Mouse (Mus musculus): ENCODE data around the gene Golt1b. TPM values are rescaled to one million over a fixed set of nuclear protein-coding genes. Genes with fewer than 3 reads are reported as not detected.

Golt1b gene
- polyA plus RNA-seq, 1 experiment from 2014 or later: 68.5 TPM

- H3K27me3 ChIP-seq (ENCODE audit: control insufficient read depth, insufficient read depth, low read length): no peaks in the 10 kb centered on the region
- peak overlapping the region; percentile 80 for H3K4me2 ChIP-seq (replicated peaks; ENCODE audit: low read depth)
- no peaks in the 10 kb centered on the region for H3K9me3 ChIP-seq (ENCODE audit: control insufficient read depth, low read length)
- H3K36me3 ChIP-seq (ENCODE audit: control insufficient read depth, insufficient read depth, low read length): no peaks in the 10 kb centered on the region
- H3K4me1 ChIP-seq (replicated peaks; ENCODE audit: control insufficient read depth, insufficient read depth): peaks cover 6% of the 10 kb centered on the region; the same call in 1 of the 2 replicates
- WGBS: 10% methylated on average over 8 of the region's 8 CpGs
- peak overlapping the region; percentile 93 for H3K9ac ChIP-seq (ENCODE audit: low read length)
- ATAC-seq (ENCODE audit: low FRiP score, low TSS enrichment) (no peak), DNase-seq (ENCODE audit: low spot score) (no peak)
- peak overlapping the region; percentile 96 for H3K4me3 ChIP-seq (ENCODE audit: low read depth, low read length)
- no peak overlapping the region; the same call in 1 of the 2 replicates for H3K27ac ChIP-seq (replicated peaks)
- no peak for TF ChIP-seq EP300 (optimal IDR thresholded peaks at IDR 0.05)
- TF ChIP-seq CTCF (IDR thresholded peaks at IDR 0.05; ENCODE audit: low read depth): no peak
Observed at GRCm38 (mm10) chr6:142387755-142388271, 792 bp downstream of the Golt1b start.

GRCm38 (mm10) chr6:142389101-142389500 lies 2.1 kb downstream of the Golt1b start:
- no peak for DNase-seq (ENCODE audit: low spot score)
- no peak for ATAC-seq (ENCODE audit: low FRiP score, low TSS enrichment)
- Histone ChIP-seq H3K4me3 (ENCODE audit: low read depth, low read length) (no peak overlapping the region), H3K36me3 (ENCODE audit: control insufficient read depth, insufficient read depth, low read length) (0 out of 2 replicates have a peak, but pooled peaks cover 3% of the 10 kb centered on the region), H3K9me3 (ENCODE audit: control insufficient read depth, low read length) (no peaks in the 10 kb centered on the region), H3K9ac (ENCODE audit: low read length) (no peak overlapping the region), H3K27ac (replicated peaks) (no peak overlapping the region; the same call in 1 of the 2 replicates), H3K27me3 (ENCODE audit: control insufficient read depth, insufficient read depth, low read length) (no peaks in the 10 kb centered on the region), H3K4me1 (replicated peaks; ENCODE audit: control insufficient read depth, insufficient read depth) (peaks cover 6% of the 10 kb centered on the region; the same call in 1 of the 2 replicates), H3K4me2 (replicated peaks; ENCODE audit: low read depth) (no peak overlapping the region)
- WGBS: 65% methylated on average over 2 of the region's 2 CpGs
- no peak for TF ChIP-seq EP300 (optimal IDR thresholded peaks at IDR 0.05)

- ATAC-seq (ENCODE audit: low FRiP score, low TSS enrichment) (no peak), DNase-seq (ENCODE audit: low spot score) (no peak)
- peaks cover 4% of the 10 kb centered on the region; the same call in 1 of the 2 replicates for H3K4me1 ChIP-seq (replicated peaks; ENCODE audit: control insufficient read depth, insufficient read depth)
- 74% methylated on average over 5 of the region's 5 CpGs for WGBS
- no peaks in the 10 kb centered on the region for H3K9me3 ChIP-seq (ENCODE audit: control insufficient read depth, low read length)
- no peak overlapping the region for H3K4me2 ChIP-seq (replicated peaks; ENCODE audit: low read depth)
- H3K36me3 ChIP-seq (ENCODE audit: control insufficient read depth, insufficient read depth, low read length): peaks cover 3% of the 10 kb centered on the region; the same call in 1 of the 2 replicates
- H3K27me3 ChIP-seq (ENCODE audit: control insufficient read depth, insufficient read depth, low read length): no peaks in the 10 kb centered on the region
- TF ChIP-seq CTCF (IDR thresholded peaks at IDR 0.05; ENCODE audit: low read depth) (no peak), EP300 (optimal IDR thresholded peaks at IDR 0.05) (no peak)
- H3K4me3 ChIP-seq (ENCODE audit: low read depth, low read length): no peak overlapping the region
- H3K9ac ChIP-seq (ENCODE audit: low read length): no peak overlapping the region
- no peak overlapping the region for H3K27ac ChIP-seq (replicated peaks)
Observed at GRCm38 (mm10) chr6:142392312-142392711, 5.3 kb downstream of the Golt1b start.

- DNase-seq (ENCODE audit: low spot score): no peak
- WGBS: 70% methylated on average over 5 of the region's 5 CpGs
- no peaks in the 10 kb centered on the region for H3K27me3 ChIP-seq (ENCODE audit: control insufficient read depth, insufficient read depth, low read length)
- no peak overlapping the region for H3K4me3 ChIP-seq (ENCODE audit: low read depth, low read length)
- H3K9ac ChIP-seq (ENCODE audit: low read length): no peak overlapping the region
- TF ChIP-seq CTCF (IDR thresholded peaks at IDR 0.05; ENCODE audit: low read depth): no peak
- H3K4me2 ChIP-seq (replicated peaks; ENCODE audit: low read depth): no peak overlapping the region
- H3K36me3 ChIP-seq (ENCODE audit: control insufficient read depth, insufficient read depth, low read length): peaks cover 3% of the 10 kb centered on the region; the same call in 1 of the 2 replicates
- H3K9me3 ChIP-seq (ENCODE audit: control insufficient read depth, low read length): no peaks in the 10 kb centered on the region
- ATAC-seq (ENCODE audit: low FRiP score, low TSS enrichment): no peak
- no peaks in the 10 kb centered on the region for H3K4me1 ChIP-seq (replicated peaks; ENCODE audit: control insufficient read depth, insufficient read depth)
- no peak overlapping the region for H3K27ac ChIP-seq (replicated peaks)
Observed at GRCm38 (mm10) chr6:142394669-142395068, 7.6 kb downstream of the Golt1b start.

GRCm38 (mm10) chr6:142395756-142396155 lies 8.7 kb downstream of the Golt1b start:
- Histone ChIP-seq H3K36me3 (ENCODE audit: control insufficient read depth, insufficient read depth, low read length) (peaks cover 8% of the 10 kb centered on the region), H3K4me3 (ENCODE audit: low read depth, low read length) (no peak overlapping the region), H3K9ac (ENCODE audit: low read length) (no peak overlapping the region), H3K9me3 (ENCODE audit: control insufficient read depth, low read length) (no peaks in the 10 kb centered on the region), H3K27me3 (ENCODE audit: control insufficient read depth, insufficient read depth, low read length) (no peaks in the 10 kb centered on the region), H3K4me2 (replicated peaks; ENCODE audit: low read depth) (no peak overlapping the region), H3K27ac (replicated peaks) (no peak overlapping the region), H3K4me1 (replicated peaks; ENCODE audit: control insufficient read depth, insufficient read depth) (no peaks in the 10 kb centered on the region)
- TF ChIP-seq CTCF (IDR thresholded peaks at IDR 0.05; ENCODE audit: low read depth): no peak
- no peak for TF ChIP-seq EP300 (optimal IDR thresholded peaks at IDR 0.05)
- no peak for DNase-seq (ENCODE audit: low spot score)
- 92% methylated on average over 6 of the region's 6 CpGs for WGBS
- ATAC-seq (ENCODE audit: low FRiP score, low TSS enrichment): no peak

GRCm38 (mm10) chr6:142411140-142411539 lies 24.1 kb downstream of the Golt1b start:
- H3K36me3 ChIP-seq (ENCODE audit: control insufficient read depth, insufficient read depth, low read length): no peaks in the 10 kb centered on the region
- H3K4me3 ChIP-seq (ENCODE audit: low read depth, low read length): no peak overlapping the region
- no peaks in the 10 kb centered on the region for H3K27me3 ChIP-seq (ENCODE audit: control insufficient read depth, insufficient read depth, low read length)
- TF ChIP-seq EP300 (optimal IDR thresholded peaks at IDR 0.05) (no peak), CTCF (IDR thresholded peaks at IDR 0.05; ENCODE audit: low read depth) (no peak)
- no peak for DNase-seq (ENCODE audit: low spot score)
- no peak overlapping the region for H3K4me2 ChIP-seq (replicated peaks; ENCODE audit: low read depth)
- no peak overlapping the region for H3K9ac ChIP-seq (ENCODE audit: low read length)
- H3K27ac ChIP-seq (replicated peaks): no peak overlapping the region
- 29% methylated on average over 1 of the region's 1 CpGs for WGBS
- no peak for ATAC-seq (ENCODE audit: low FRiP score, low TSS enrichment)
- H3K9me3 ChIP-seq (ENCODE audit: control insufficient read depth, low read length): no peaks in the 10 kb centered on the region
- no peaks in the 10 kb centered on the region for H3K4me1 ChIP-seq (replicated peaks; ENCODE audit: control insufficient read depth, insufficient read depth)

Measured in stomach, postnatal 0 days (tissue).